Mouse (Mus musculus): ENCODE data around the gene Slc7a10. TPM values are rescaled to one million over a fixed set of nuclear protein-coding genes. Genes with fewer than 3 reads are reported as not detected.

Slc7a10 gene
- total RNA-seq, 1 experiment, result not detected

DNA sequence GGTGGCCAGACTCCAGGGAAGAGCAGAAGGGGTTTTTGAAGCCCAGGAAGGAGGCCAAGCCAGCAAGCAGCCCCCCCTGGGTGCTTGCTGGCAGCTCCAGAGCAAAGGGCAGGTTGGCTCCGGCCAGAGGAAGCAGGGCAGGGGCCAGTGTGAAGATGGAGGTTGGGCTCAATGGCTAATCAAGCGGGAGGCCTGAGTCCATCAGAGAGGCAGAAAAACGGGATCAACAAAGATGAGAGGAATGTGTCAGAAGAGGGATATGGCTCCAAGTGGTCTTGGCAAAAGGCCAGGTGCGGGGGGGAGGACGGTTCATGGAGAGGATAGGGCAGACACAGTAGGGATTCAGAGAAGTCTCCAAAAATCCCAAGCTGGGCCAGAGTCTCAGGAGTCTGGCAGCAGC, 44.7 kb upstream of the Slc7a10 start:
- in situ Hi-C loops (cut with MboI; ENCODE audit: low sequenced_read_pairs in 2 of 2, unreplicated experiment in 2 of 2), result no loop called here
- no peaks in the 10 kb centered on the region for H3K9me3 ChIP-seq (ENCODE audit: control insufficient read depth, insufficient read depth, low read depth, low read length)

DNA sequence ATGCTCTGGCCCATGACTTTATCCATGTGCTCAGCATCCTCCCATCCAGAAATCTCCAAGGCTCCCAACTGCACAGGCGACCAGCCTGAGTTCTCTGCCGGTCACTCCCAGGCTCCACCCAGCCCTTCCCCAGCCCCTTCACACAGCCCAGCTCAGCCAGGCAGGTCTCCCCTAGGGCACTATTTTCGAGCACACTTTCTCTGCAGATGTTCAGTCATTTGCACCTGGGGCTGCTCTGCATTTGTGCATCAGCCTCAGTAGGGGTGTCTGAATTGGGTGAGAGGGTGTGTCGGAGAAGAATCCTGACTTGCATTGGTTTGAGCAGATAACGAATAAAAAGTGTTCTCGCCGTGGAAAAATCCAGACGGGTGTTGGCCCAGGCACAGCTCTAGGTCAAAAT, 43.7 kb upstream of the Slc7a10 start:
- Histone ChIP-seq H3K27ac (ENCODE audit: insufficient read depth, low read depth, low read length, poor library complexity, severe bottlenecking) (no peak overlapping the region), H3K9ac (ENCODE audit: insufficient read depth, low read depth, low read length, poor library complexity, severe bottlenecking) (no peak overlapping the region), H3K9me3 (ENCODE audit: control insufficient read depth, insufficient read depth, low read depth, low read length) (no peaks in the 10 kb centered on the region), H3K4me1 (ENCODE audit: control insufficient read depth in 2 of 2, insufficient read depth in 2 of 2, low read length in 2 of 2, poor library complexity in 1 of 2) (peaks cover 0 to 4% of the 10 kb centered on the region in 2 experiments; a peak in 2 of 4 replicates), H3K36me3 (ENCODE audit: control insufficient read depth, insufficient read depth, low read length, poor library complexity, severe bottlenecking) (no peaks in the 10 kb centered on the region), H3K4me3 (ENCODE audit: insufficient read depth in 1 of 2, low read depth in 1 of 2, low read length in 2 of 2, poor library complexity in 1 of 2, severe bottlenecking in 1 of 2) (no peak overlapping the region)
- TF ChIP-seq MAFK (IDR thresholded peaks at IDR 0.05; ENCODE audit: insufficient read depth, low read depth, low read length), result no peak
- no peak for TF ChIP-seq HCFC1 (IDR thresholded peaks at IDR 0.05; ENCODE audit: borderline replicate concordance, insufficient read depth, low read length)
- no peak for TF ChIP-seq ZNF384 (IDR thresholded peaks at IDR 0.05; ENCODE audit: low read depth, low read length)
- TF ChIP-seq CHD2 (IDR thresholded peaks at IDR 0.05; ENCODE audit: low read depth, low read length), result no peak
- no peak for TF ChIP-seq ZC3H11A (IDR thresholded peaks at IDR 0.05; ENCODE audit: borderline replicate concordance, low read depth, low read length)
- in situ Hi-C loops (cut with MboI; ENCODE audit: low sequenced_read_pairs in 2 of 2, unreplicated experiment in 2 of 2), result no loop called here
- DNase-seq (ENCODE audit: low read depth, low spot score), result no peak

More for the DNA sequence above, 44.7 kb upstream of the Slc7a10 start:
- no peaks in the 10 kb centered on the region for H3K36me3 ChIP-seq (ENCODE audit: control insufficient read depth, insufficient read depth, low read length, poor library complexity, severe bottlenecking)
- TF ChIP-seq CHD2 (IDR thresholded peaks at IDR 0.05; ENCODE audit: low read depth, low read length), result no peak
- TF ChIP-seq ZNF384 (IDR thresholded peaks at IDR 0.05; ENCODE audit: low read depth, low read length), result no peak
- TF ChIP-seq HCFC1 (IDR thresholded peaks at IDR 0.05; ENCODE audit: borderline replicate concordance, insufficient read depth, low read length), result no peak
- TF ChIP-seq MAFK (IDR thresholded peaks at IDR 0.05; ENCODE audit: insufficient read depth, low read depth, low read length), result no peak
- TF ChIP-seq ZC3H11A (IDR thresholded peaks at IDR 0.05; ENCODE audit: borderline replicate concordance, low read depth, low read length), result no peak
- no peak overlapping the region for H3K4me3 ChIP-seq (ENCODE audit: insufficient read depth in 1 of 2, low read depth in 1 of 2, low read length in 2 of 2, poor library complexity in 1 of 2, severe bottlenecking in 1 of 2)
- H3K9ac ChIP-seq (ENCODE audit: insufficient read depth, low read depth, low read length, poor library complexity, severe bottlenecking), result no peak overlapping the region
- DNase-seq (ENCODE audit: low read depth, low spot score), result no peak
- no peak overlapping the region for H3K27ac ChIP-seq (ENCODE audit: insufficient read depth, low read depth, low read length, poor library complexity, severe bottlenecking)
- H3K4me1 ChIP-seq (ENCODE audit: control insufficient read depth in 2 of 2, insufficient read depth in 2 of 2, low read length in 2 of 2, poor library complexity in 1 of 2), result peaks cover 0 to 3% of the 10 kb centered on the region in 2 experiments; a peak in 1 of 4 replicates

DNA sequence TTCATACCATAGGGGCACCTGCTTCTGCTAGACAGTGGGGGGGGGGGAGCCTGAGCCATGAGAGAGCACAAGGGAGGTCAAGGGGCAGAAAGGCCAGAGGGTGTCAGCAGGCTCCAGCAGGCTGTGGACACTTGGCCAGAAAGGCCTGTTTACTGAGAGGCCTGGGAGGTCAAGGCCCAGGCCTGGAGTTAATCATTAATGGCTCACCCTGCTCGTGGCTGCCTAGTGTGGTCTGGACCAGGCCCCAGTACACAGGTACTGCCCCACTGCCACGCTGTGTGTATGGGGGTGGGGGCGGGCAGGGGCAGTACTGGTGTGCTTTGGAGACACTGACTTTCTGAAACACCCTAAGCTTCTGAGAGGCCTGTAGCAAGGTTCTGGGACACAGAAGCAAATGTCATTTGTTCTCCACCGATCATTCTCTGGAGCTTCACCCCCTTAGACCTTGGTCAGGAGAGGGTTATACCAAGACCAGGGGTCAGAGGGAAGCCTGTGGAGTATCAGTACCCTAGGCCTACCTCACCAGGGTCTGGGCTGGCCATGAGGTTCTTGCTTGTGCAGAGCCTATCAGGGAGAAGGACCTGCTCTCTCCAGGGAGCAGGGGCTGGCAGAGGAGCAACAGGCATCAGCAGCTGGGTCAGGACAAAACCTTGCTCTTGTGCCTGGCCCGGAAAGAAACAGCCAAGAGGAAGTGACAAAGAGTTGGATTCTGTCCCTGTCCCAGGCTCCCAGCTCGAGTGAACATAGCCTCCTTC, 42.1 kb upstream of the Slc7a10 start:
- no peak for TF ChIP-seq ZC3H11A (IDR thresholded peaks at IDR 0.05; ENCODE audit: borderline replicate concordance, low read depth, low read length)
- no peak for TF ChIP-seq CHD2 (IDR thresholded peaks at IDR 0.05; ENCODE audit: low read depth, low read length)
- no peak for TF ChIP-seq HCFC1 (IDR thresholded peaks at IDR 0.05; ENCODE audit: borderline replicate concordance, insufficient read depth, low read length)
- TF ChIP-seq ZNF384 (IDR thresholded peaks at IDR 0.05; ENCODE audit: low read depth, low read length), result no peak
- TF ChIP-seq MAFK (IDR thresholded peaks at IDR 0.05; ENCODE audit: insufficient read depth, low read depth, low read length), result no peak
- Histone ChIP-seq H3K9me3 (ENCODE audit: control insufficient read depth, insufficient read depth, low read depth, low read length) (no peaks in the 10 kb centered on the region), H3K9ac (ENCODE audit: insufficient read depth, low read depth, low read length, poor library complexity, severe bottlenecking) (no peak overlapping the region), H3K4me1 (ENCODE audit: control insufficient read depth in 2 of 2, insufficient read depth in 2 of 2, low read length in 2 of 2, poor library complexity in 1 of 2) (peaks cover 0 to 5% of the 10 kb centered on the region in 2 experiments; a peak in 2 of 4 replicates), H3K4me3 (ENCODE audit: insufficient read depth in 1 of 2, low read depth in 1 of 2, low read length in 2 of 2, poor library complexity in 1 of 2, severe bottlenecking in 1 of 2) (no peak overlapping the region), H3K27ac (ENCODE audit: insufficient read depth, low read depth, low read length, poor library complexity, severe bottlenecking) (no peak overlapping the region), H3K36me3 (ENCODE audit: control insufficient read depth, insufficient read depth, low read length, poor library complexity, severe bottlenecking) (no peaks in the 10 kb centered on the region)
- DNase-seq (ENCODE audit: low read depth, low spot score), result no peak
- in situ Hi-C loops (cut with MboI; ENCODE audit: low sequenced_read_pairs in 2 of 2, unreplicated experiment in 2 of 2), result no loop called here

DNA sequence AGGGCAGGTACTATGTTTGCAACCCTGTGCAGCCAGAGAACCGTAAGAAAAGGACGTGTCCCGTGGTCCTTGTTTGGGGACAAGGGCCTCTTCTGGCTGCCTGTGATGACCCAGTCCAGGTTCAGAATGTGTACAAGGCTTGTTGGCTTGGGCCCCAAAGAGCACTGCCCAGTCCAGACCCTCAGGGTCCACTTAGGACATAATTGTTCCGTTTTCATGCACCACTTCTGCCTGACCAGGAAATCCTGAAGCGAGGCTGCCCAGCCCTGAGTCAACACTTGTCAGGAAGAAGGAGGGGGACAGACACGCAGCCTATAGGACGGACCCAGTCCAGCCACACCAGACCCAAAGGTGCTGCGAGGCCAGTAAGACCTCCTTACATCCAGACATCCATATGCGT, 41.1 kb upstream of the Slc7a10 start:
- H3K27ac ChIP-seq (ENCODE audit: insufficient read depth, low read depth, low read length, poor library complexity, severe bottlenecking), result no peak overlapping the region
- H3K9ac ChIP-seq (ENCODE audit: insufficient read depth, low read depth, low read length, poor library complexity, severe bottlenecking), result no peak overlapping the region
- no peak for DNase-seq (ENCODE audit: low read depth, low spot score)
- H3K36me3 ChIP-seq (ENCODE audit: control insufficient read depth, insufficient read depth, low read length, poor library complexity, severe bottlenecking), result no peaks in the 10 kb centered on the region
- TF ChIP-seq HCFC1 (IDR thresholded peaks at IDR 0.05; ENCODE audit: borderline replicate concordance, insufficient read depth, low read length), result no peak
- TF ChIP-seq ZC3H11A (IDR thresholded peaks at IDR 0.05; ENCODE audit: borderline replicate concordance, low read depth, low read length), result no peak
- TF ChIP-seq MAFK (IDR thresholded peaks at IDR 0.05; ENCODE audit: insufficient read depth, low read depth, low read length), result no peak
- no peak for TF ChIP-seq CHD2 (IDR thresholded peaks at IDR 0.05; ENCODE audit: low read depth, low read length)
- no peak for TF ChIP-seq ZNF384 (IDR thresholded peaks at IDR 0.05; ENCODE audit: low read depth, low read length)
- in situ Hi-C loops (cut with MboI; ENCODE audit: low sequenced_read_pairs in 2 of 2, unreplicated experiment in 2 of 2), result no loop called here
- no peaks in the 10 kb centered on the region for H3K9me3 ChIP-seq (ENCODE audit: control insufficient read depth, insufficient read depth, low read depth, low read length)
- H3K4me3 ChIP-seq (ENCODE audit: insufficient read depth in 1 of 2, low read depth in 1 of 2, low read length in 2 of 2, poor library complexity in 1 of 2, severe bottlenecking in 1 of 2), result no peak overlapping the region
- peaks cover 0 to 5% of the 10 kb centered on the region in 2 experiments; a peak in 2 of 4 replicates for H3K4me1 ChIP-seq (ENCODE audit: control insufficient read depth in 2 of 2, insufficient read depth in 2 of 2, low read length in 2 of 2, poor library complexity in 1 of 2)
